Mouse (Mus musculus) 416B (cell line): ENCODE measurements at regions not wholly inside any gene's neighbourhood (a gene's known extent, or its start where the extent isn't known, plus 50 kb on each side); places are given as distances from the start of the nearest gene placed in this dataset.
"Not testable (repeated sequence)": the region's sequence is repeated elsewhere in the genome, so short reads cannot be mapped to it uniquely, and the experiment has no call there.

ENCODE experiments used
- DNase-seq: peaks from one replicate; pipeline ENCODE4 v3.0.0; 2011; ENCODE audit warnings: low read depth

GRCm38 (mm10) chr17:83044515-83044914, 170.6 kb upstream of the Pkdcc start:
- DNase-seq = no peak

DNA sequence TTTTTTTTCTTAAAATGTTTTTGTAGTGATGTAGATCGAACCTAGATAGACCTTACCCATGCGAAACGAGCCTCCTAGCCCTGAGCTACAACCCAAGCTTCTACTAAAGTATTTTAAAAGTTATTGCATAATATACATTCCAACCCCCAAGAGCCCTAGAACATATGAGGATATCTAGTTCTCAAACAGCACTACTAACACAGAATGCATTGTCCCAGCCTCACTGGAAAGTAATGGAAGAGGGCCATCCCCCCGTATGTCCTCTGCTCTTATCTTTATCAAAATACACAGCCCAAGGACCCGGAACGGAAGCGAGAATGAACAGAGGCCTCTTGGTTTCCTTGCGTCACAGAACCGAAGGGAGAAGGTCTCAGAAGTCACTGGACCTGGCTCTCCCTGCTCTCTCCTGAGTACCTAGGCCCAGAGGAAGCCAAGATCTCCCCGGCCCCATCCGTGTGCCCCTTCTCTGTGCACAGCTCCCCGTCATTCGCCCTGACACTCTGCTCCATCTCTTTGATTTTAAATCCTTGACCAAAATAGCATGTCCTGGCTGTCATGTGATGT, 165.0 kb upstream of the Pkdcc start:
- no peak for DNase-seq

DNA sequence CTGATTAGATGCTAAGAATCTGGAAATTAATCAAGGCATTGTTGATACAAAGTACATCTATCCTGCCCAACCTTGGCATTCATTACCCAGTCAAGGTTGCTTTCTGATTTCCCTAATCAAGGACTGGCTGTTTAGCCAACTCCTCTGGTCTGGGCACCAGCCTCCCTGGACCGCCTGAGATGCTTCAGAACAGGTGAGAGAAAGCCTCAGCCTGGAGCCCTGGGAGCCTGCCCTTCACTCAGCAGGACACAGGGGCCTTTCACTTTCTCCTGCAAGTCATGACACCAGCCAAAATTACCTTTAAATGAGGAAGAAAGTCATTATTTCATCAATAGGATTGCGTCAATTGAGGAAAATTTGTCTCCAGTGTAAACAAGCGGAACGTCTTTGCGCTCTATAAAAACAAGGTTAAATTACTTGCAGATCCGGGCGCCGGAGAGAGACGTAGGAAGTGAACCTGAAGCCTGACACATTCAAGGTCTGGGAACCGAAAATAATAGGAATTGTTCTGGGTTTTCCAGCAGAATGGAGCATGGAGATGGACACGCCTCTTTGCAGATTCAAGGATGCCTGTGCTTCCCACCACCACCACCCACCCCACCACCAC, 164.4 kb upstream of the Pkdcc start:
- DNase-seq = no peak

DNA sequence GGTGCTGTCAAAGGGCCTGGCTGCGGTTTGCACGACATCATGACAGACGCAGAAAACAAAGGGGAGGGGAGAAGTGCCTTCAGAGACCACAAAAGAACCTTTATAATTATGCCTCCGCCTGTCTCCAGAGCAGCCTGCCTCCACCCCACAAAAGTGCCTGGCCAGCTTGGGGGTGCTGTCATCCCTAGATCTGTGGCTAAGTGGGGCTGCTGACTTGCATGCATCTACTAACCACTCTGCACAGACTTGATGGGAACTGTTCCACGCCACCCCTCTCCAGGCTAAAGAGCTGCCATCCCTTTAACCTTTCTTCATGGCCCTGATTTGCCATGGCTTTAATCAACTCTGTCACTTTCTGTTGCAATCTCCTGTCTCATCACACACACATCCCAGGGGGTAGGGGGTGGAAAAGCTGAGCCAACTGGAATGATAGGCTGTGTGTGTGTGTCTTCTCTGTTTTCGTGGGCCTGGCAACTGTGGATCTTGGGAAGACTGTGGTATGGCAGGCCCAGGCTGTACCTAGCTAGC, 162.4 kb upstream of the Pkdcc start:
- no peak for DNase-seq

- no peak for DNase-seq
These were observed 157.3 kb upstream of the Pkdcc start for GRCm38 (mm10) chr17:83057832-83058231.

DNA sequence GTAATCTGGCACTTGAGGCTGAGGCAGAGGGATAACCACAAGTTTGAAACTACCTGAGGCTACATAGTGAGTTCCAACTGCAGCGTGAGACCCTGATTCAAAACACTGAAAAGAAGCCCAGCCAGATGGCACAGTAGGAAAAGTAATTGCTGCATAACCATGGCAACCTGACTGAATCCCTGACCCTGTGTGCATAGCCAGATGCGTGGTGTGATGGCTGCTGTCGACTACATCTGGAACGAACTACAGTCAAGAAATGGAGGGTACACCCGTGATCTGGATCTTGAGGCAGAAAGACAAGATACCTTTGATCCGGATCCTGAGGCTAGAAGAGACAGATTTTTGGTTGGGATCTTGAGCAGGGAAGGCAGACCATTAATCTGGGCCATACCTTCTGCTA, 153.2 kb upstream of the Pkdcc start:
- no peak for DNase-seq

DNA sequence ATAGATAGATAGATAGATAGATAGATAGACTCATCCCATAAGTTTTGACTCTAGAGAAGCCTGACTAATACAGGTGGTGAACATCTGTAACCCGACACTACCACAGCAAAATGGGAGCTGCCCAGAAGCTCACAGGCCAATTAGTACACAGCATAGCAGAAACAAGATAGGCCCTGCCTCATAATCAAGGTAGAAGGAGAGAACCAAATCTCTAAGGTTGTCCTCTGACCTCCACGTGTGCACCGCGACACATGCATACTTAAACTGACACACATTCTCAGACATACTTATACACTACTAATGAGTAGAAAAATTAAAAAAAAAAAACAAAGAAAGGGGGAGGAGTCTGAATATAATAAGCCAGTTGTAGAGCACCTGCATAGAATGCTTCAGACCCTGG, 151.2 kb upstream of the Pkdcc start:
- no peak for DNase-seq

- not testable (repeated sequence) for DNase-seq
These were observed 150.7 kb upstream of the Pkdcc start for GRCm38 (mm10) chr17:83064376-83064775.

DNA sequence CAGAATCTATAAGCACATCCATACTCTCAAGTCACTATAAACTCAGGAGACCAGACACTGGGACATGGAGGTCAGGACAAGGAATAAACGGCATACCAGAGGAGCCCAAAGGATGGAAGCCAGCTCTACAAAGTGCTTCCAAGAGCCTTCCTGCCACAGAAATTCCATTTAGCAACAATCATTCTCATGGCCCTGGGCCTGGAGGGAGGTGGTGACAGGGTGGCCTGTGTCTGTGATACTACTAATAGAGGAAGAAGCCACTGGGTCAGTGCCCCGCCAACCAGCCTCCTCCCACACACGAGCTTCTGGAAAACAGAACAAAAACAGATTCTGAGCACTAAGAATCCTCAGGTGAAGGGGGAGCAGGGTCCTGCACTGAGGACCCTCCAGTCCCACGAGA, 145.8 kb upstream of the Pkdcc start:
- no peak for DNase-seq

- no peak for DNase-seq
These were observed 143.3 kb upstream of the Pkdcc start for GRCm38 (mm10) chr17:83071746-83072145.

GRCm38 (mm10) chr17:83072175-83072574, 142.9 kb upstream of the Pkdcc start:
- DNase-seq = no peak

- DNase-seq = peak; percentile 38
These were observed 140.2 kb upstream of the Pkdcc start for GRCm38 (mm10) chr17:83074893-83075292.

DNA sequence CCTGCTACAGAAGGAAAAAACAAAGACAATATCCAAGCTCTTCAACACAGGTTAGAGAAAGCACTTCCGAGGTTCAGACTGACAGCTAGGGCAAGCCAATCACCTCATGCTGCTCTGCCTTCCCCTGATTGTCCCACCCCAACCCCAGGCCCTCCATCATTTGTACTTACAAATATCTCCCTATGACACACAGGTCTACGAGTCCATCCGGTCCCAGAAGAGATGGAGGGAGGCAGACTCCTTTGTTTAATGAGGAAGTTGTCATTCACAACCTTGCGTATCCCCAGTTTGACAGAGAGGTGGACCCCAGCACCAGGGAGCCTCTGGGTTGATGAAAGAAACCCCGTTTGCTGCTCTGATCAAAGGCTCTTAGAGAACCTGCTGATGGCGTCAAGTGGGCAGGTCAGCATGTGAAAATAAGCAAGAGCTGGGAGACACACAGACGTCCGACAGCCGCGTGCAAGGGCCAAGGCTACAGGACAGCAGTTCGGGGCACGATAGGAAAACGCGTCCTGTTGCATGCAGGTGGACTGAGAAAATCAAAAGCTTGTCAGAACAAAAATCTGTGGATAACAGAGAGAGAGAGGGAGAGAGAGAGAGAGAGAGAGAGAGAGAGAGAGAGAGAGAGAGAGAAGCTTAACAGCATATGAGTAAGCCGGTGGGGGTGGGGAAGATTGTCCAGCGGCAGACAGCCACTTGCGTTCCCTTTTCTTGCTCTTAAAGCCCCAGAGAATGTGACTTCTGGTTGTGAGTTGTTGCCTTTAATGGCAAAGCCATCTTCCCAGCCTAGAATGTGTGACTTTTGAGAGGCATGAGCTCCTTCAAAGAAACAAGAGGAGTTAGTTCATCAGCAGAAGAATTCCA, 137.1 kb upstream of the Pkdcc start:
- DNase-seq = no peak

- no peak for DNase-seq
These were observed 136.3 kb upstream of the Pkdcc start for GRCm38 (mm10) chr17:83078601-83079360.

DNA sequence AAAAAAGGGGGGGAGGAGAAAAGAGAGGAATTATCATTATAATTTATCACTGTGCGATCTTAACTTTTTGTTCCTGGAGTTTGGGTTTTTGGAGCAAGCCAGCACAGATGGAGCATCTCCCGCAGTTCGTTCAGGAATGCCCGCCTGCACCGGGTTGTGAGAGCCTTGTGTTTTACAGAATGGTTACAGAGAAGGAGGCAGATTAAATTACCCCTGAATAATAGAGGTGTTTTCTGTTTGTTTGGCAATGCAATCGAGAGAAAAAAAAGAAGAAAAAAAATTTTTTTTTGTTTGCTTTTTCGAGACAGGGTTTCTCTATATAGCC, 135.8 kb upstream of the Pkdcc start:
- no peak for DNase-seq

DNA sequence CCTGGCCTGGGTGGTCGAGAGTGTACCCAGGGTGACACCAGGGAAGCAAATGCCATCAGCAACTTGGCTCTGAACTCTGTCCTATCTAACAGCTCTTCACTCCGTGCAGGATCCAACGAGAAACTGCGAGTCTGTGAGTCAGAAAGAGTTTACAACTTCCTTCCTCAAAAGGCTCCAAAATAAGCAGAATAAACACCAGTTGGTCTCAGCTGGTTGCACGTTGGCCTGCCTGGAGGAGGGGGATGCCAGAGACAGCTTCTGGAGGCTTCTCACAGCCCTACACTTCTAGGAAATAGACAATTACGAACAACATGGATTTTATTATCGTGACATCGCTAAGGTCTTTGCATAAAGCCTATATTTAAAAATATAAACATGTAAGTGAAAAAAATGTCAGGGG, 133.4 kb upstream of the Pkdcc start:
- no peak for DNase-seq

- no peak for DNase-seq
These were observed 131.6 kb upstream of the Pkdcc start for GRCm38 (mm10) chr17:83083521-83083920.

GRCm38 (mm10) chr17:83085792-83086475, 129.2 kb upstream of the Pkdcc start:
- no peak for DNase-seq

DNA sequence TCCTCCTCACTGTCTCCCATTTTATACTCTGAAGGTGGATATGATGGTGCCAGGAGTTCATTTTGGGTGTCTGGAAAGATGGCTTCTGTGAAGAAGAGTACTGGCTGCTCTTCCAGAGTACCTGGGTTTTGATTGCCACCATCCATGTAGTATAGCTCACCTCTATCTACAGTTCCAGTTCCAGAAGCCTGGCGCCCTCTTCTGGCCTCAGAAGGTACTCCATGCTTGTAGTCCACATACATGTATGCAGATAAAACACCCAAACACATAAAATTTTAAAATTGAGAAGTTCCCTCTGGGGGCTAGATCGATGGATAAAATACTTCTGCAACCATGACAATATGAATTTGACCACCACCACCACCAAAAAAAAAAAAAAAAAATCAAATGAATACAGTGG, 128.4 kb upstream of the Pkdcc start:
- DNase-seq = no peak

DNA sequence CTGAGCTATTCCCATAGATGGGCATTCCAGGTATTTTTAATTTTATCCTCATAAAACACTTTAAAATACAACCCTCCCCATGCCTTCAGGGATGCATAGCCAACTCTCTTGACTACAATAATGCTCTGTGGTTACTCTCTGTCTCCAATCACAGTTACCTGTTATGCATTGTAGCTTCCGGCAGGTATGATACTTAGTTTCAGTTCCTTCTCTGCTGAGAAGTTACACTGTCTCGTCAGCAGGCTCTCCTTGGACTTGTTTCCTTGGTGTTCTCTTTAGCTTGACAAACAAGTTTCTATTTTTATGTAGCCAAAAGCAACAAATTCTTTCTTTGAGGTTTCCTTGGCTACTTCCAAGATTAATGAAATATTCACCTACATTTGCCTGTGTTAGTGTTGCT, 126.6 kb upstream of the Pkdcc start:
- no peak for DNase-seq

GRCm38 (mm10) chr17:83089856-83090692, 125.0 kb upstream of the Pkdcc start:
- DNase-seq = no peak
